Mouse (Mus musculus): ENCODE measurements at regions not wholly inside any gene's neighbourhood (a gene's known extent, or its start where the extent isn't known, plus 50 kb on each side); places are given as distances from the start of the nearest gene placed in this dataset.

DNA sequence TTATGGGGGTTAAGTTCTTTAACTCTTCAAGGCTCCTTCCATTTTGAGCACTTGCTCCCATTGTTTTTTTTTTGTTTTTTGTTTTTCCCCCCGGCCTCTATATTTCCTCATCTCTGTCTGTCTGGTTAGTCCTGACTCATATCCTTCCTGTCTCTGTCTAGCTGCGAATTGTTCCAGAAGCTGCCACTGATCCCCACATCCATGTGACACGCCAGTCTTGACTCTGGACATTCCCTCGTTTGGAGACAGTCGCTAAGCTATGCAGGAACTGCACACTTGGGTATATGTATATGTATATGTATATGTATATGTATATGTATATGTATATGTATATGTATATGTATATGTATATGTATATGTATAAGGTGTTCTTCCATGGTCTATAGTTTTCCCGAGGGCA is 177.4 kb upstream of the Fn1 start:
- TF ChIP-seq CTCF (IDR thresholded peaks at IDR 0.05; ENCODE audit: insufficient read depth, low read length): no peak
- TF ChIP-seq POLR2A (IDR thresholded peaks at IDR 0.05; ENCODE audit: borderline replicate concordance, extremely low read depth, low read depth, low read length): no peak

All from lung, adult 2 months (tissue).